Mouse (Mus musculus) liver, adult 2 months (tissue): Measurements from ENCODE around the gene Btf3. TPM values are rescaled to one million over a fixed set of nuclear protein-coding genes. Genes with fewer than 3 reads are reported as not detected.

Source experiments
- DNase-seq: peaks from one replicate; pipeline ENCODE4 v3.0.0-alpha.2; 2011; ENCODE audit warnings: low read depth, low spot score; ENCODE audit errors: extremely low read depth
- H3K27ac ChIP-seq: fragments of 200-500 bp; replicated peaks from 2 replicates; pipeline ENCODE4 v1.5.1; 2012; ENCODE audit warnings: low read depth, mild to moderate bottlenecking, control low read depth, inconsistent platforms, low read length; ENCODE audit not compliant: insufficient read depth
- H3K27me3 ChIP-seq: fragments of 200-500 bp; 2 replicates; pipeline ENCODE4 v1.6.1; 2012; ENCODE audit warnings: mild to moderate bottlenecking, moderate library complexity, low read length, inconsistent platforms; ENCODE audit not compliant: control insufficient read depth, insufficient read depth
- H3K36me3 ChIP-seq: fragments of 200-500 bp; 2 replicates; pipeline ENCODE4 v1.6.1; 2012; ENCODE audit warnings: low read length, inconsistent platforms; ENCODE audit not compliant: control insufficient read depth, insufficient read depth
- H3K4me1 ChIP-seq: fragments of 200-500 bp; 2 replicates; pipeline ENCODE4 v1.6.1; 2011; ENCODE audit warnings: low read length; ENCODE audit not compliant: control insufficient read depth, insufficient read depth
- H3K4me3 ChIP-seq: fragments of 200-500 bp; 2 replicates; pipeline ENCODE4 v1.5.1; 2011; ENCODE audit warnings: low read depth, mild to moderate bottlenecking, control low read depth, low read length, moderate library complexity; ENCODE audit not compliant: insufficient read depth
- H3K79me2 ChIP-seq: fragments of 200-500 bp; 2 replicates; pipeline ENCODE4 v1.6.1; 2012; ENCODE audit warnings: inconsistent platforms, mild to moderate bottlenecking, low read length, moderate library complexity; ENCODE audit not compliant: control insufficient read depth, insufficient read depth
- H3K9ac ChIP-seq: fragments of 200-500 bp; 2 replicates; pipeline ENCODE4 v1.6.1; 2012; ENCODE audit warnings: low read depth, mild to moderate bottlenecking, control low read depth, inconsistent platforms, low read length
- CTCF ChIP-seq: fragments of 200-500 bp; IDR thresholded peaks from 2 replicates; pipeline ENCODE4 v1.5.1; 2011; ENCODE audit warnings: low read depth, low read length, control low read depth
- POLR2A ChIP-seq: fragments of 200-500 bp; IDR thresholded peaks from 2 replicates; pipeline ENCODE4 v1.6.1; 2011; ENCODE audit warnings: low read length, control low read depth; ENCODE audit not compliant: insufficient read depth; ENCODE audit errors: extremely low read depth
- WGBS: fragments of 180-500 bp; shearing (Covaris S2); methylation state at CpG from one replicate; pipeline ENCODE4 v1.1.7; 2018; 5-methylcytosine and 5-hydroxymethylcytosine counted together
- polyA plus RNA-seq: library from polyadenylated mRNA; depleted of rRNA; stranded (reverse); fragments of >200 nt; gene quantifications from 2 replicates; pipeline ENCODE4 v1.2.3, GENCODE M21; 2012
- total RNA-seq: library from RNA; depleted of rRNA; stranded (reverse); fragments of >200 nt; gene quantifications from 2 replicates; pipeline ENCODE4 v1.2.3, GENCODE M21; 2014

Btf3 gene
- total and polyA plus RNA-seq, 2 experiments, result 67.6 to 247 TPM

DNA sequence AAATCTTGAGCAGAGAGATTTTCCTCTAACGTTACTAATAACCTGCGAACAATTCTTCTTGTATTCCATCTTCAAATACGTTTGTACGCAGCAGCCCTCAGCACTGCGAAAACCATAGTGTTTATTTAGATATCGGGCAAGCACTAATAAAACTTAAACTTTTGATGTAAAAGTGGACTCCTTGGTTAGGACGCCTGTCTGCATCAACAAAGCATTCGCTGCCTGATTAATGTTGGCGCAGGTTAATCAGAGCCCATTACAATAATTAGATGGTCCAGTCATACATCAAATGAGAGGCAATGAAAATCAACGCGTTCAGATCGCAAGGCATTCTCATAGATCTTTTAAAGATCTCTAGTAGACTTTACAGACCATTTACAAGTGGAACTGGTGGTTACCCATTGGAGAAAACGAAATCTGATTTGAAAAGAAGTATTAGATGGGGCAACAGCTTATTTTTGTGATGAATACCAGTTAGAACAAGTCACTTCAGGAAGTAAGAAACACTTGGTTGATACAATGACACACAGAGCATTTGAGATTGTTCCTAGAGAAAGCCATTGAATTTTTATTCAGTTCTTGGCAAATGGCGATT, 35.7 kb upstream of the Btf3 start:
- Histone ChIP-seq H3K27me3 (peaks cover 42% of the 10 kb centered on the region), H3K36me3 (no peaks in the 10 kb centered on the region)
- 20% methylated on average over 14 of the region's 14 CpGs for WGBS

DNA sequence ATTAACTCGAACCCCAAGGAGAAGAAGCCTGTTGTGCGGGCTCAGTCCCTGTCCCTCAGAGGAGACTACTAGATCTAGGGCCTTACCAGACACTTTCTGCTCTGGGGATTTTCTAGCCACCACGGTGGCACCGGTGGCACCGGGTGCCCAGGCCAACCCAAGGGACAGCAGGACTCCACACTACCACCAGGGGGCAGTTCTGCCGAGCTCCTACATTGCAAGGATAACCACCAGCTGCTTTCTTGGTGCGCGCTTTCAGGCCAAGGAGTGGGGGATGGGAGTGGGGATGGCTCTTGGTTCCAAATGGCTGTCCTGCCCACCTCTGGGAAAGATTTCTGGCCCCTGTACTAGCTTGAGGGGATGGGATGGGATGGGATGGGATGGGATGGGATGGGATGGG, 34.7 kb upstream of the Btf3 start:
- peaks cover 41% of the 10 kb centered on the region for H3K27me3 ChIP-seq
- TF ChIP-seq POLR2A, result no peak
- TF ChIP-seq CTCF, result peak; percentile 39

More for the DNA sequence above, 35.7 kb upstream of the Btf3 start:
- no peaks in the 10 kb centered on the region for H3K79me2 ChIP-seq
- no peak overlapping the region for H3K4me3 ChIP-seq
- DNase-seq, result no peak
- H3K9ac ChIP-seq, result no peak overlapping the region
- H3K27ac ChIP-seq, result no peak overlapping the region
- H3K4me1 ChIP-seq, result peaks cover 4% of the 10 kb centered on the region; the same call in 1 of the 2 replicates
- no peak for TF ChIP-seq CTCF
- TF ChIP-seq POLR2A, result no peak

DNA sequence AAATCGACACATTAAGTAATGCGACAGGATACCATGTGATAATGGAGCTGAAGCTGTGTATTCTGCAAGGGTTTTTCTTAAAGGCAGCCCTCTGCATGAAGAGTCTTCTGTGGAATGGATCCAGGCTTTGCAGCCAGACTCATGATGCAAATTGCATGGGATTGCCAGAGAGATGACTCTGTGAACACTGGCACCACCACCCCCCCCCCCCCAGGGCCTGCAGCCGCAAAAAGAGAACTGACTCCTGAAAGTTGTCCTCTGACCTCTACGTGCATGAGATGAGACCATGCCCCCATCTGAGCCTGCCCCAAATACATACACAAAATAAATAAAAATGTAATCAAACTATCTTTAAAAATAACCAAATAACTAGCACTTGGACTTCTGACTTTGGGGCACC, 32.7 kb upstream of the Btf3 start:
- Histone ChIP-seq H3K27me3 (peaks cover 25% of the 10 kb centered on the region), H3K79me2 (no peaks in the 10 kb centered on the region), H3K4me1 (no peaks in the 10 kb centered on the region), H3K9ac (no peak overlapping the region), H3K4me3 (no peak overlapping the region), H3K27ac (no peak overlapping the region), H3K36me3 (no peaks in the 10 kb centered on the region)
- no peak for DNase-seq
- TF ChIP-seq CTCF (no peak), POLR2A (no peak)
- 71% methylated on average over 4 of the region's 4 CpGs for WGBS

More for the DNA sequence above, 34.7 kb upstream of the Btf3 start:
- no peak overlapping the region for H3K9ac ChIP-seq
- no peak for DNase-seq
- no peaks in the 10 kb centered on the region for H3K79me2 ChIP-seq
- no peak overlapping the region for H3K4me3 ChIP-seq
- H3K27ac ChIP-seq, result no peak overlapping the region
- 11% methylated on average over 8 of the region's 8 CpGs for WGBS
- peaks cover 4% of the 10 kb centered on the region; the same call in 1 of the 2 replicates for H3K4me1 ChIP-seq
- no peaks in the 10 kb centered on the region for H3K36me3 ChIP-seq

DNA sequence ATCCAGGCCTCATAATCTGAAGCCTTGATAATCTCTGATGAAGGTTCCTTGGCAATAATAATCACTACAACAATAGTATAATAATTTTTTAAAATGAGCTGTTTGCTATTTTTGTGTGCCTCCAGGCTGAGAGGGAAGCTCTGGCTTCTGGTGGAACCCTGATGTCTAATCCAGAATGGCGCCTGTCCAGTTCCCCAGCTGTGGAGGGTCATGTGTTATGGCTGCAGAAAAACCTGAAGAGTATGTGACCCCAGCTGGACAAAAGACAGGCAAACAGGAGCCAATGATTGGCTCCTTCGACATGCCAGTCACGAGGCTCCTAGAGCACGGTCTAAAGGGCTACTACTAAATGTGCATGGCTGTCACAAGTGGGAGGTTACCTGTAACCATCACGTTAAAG, 23.7 kb upstream of the Btf3 start:
- Histone ChIP-seq H3K9ac (no peak overlapping the region), H3K4me1 (no peaks in the 10 kb centered on the region), H3K4me3 (no peak overlapping the region), H3K27me3 (peaks cover 2% of the 10 kb centered on the region; the same call in 1 of the 2 replicates), H3K27ac (no peak overlapping the region), H3K36me3 (no peaks in the 10 kb centered on the region), H3K79me2 (no peaks in the 10 kb centered on the region)
- no peak for DNase-seq
- TF ChIP-seq CTCF, result no peak
- 82% methylated on average over 5 of the region's 5 CpGs for WGBS

DNA sequence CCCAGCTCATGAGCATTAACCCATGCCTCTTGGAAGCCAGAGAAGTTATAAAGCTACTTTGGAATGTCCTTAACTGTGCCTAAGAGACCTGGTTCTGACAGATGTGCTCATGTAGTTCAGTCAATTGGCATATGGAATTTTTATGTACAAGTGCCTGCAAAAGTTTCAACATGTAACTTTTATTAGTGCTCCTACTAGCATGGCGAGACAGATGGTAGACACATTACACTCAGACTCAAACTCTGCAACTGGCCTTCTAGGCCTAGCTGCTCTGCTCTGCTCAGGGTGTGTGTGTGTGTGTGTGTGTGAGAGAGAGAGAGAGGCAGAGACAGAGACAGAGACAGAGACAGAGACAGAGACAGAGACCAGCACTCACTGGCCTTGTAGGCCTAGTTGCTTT, 19.4 kb upstream of the Btf3 start:
- DNase-seq, result no peak
- no peak overlapping the region for H3K4me3 ChIP-seq
- no peaks in the 10 kb centered on the region for H3K79me2 ChIP-seq
- H3K9ac ChIP-seq, result no peak overlapping the region
- H3K27me3 ChIP-seq, result no peaks in the 10 kb centered on the region; the same call in 1 of the 2 replicates
- no peak overlapping the region for H3K27ac ChIP-seq
- no peaks in the 10 kb centered on the region for H3K36me3 ChIP-seq
- TF ChIP-seq POLR2A (no peak), CTCF (no peak)
- WGBS, result 82% methylated on average over 1 of the region's 1 CpGs
- no peaks in the 10 kb centered on the region for H3K4me1 ChIP-seq

DNA sequence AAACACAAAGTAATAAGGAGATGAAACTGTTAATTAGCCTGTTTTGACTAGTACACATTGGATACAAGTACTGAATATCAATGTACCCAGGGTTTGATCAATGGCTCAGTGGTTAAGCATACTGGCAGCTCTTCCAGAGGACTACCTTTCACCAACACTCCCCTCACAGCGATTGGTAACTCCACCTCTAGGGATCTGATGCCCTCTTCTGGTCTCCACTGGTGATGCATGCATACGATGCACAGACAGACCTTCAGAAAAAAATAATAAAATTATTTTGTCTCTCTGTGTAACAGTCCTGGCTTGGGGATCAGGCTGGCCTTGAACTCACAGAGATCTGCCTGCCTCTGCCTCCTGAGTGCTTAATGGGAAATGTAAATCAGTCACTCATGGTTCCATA, 15.3 kb upstream of the Btf3 start:
- DNase-seq, result no peak
- Histone ChIP-seq H3K4me1 (no peaks in the 10 kb centered on the region), H3K79me2 (no peaks in the 10 kb centered on the region), H3K27ac (no peak overlapping the region), H3K9ac (no peak overlapping the region), H3K27me3 (no peaks in the 10 kb centered on the region), H3K4me3 (no peak overlapping the region), H3K36me3 (no peaks in the 10 kb centered on the region)
- peak; percentile 19; the same call in 1 of the 2 replicates for TF ChIP-seq CTCF
- no peak for TF ChIP-seq POLR2A
- WGBS, result 35% methylated on average over 2 of the region's 2 CpGs
